In the genomic region with DNA sequence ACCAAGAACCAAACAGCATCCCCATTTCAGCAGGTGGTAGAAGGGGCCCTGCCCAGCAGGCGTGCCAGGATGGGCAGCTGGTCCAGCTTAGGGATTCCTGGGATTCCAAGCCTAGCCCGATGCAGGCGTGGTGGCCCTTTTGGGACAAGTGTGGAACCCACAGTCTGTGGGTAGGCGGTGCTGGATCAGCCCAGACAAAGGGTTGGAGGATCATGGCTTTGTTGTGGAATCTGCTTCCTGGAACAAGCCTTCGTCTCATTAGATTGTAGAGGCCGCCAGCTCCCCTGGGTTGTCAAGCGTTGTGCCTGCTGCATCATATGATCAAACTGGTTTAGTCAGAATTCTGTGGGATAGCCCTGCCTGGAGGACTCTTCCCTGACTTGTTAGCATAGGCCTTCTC, we compare ENCODE assay signal across 11 mouse cellular contexts. TPM values are rescaled to one million over a fixed set of nuclear protein-coding genes. Genes with fewer than 3 reads are reported as not detected.
A peak's percentile ranks its signal among the peaks of the same experiment; 100 is the strongest.
DNase-seq lines count a peak whose midpoint lies in the region; ATAC-seq and TF ChIP-seq lines count a peak whose summit lies in the region.
"Had no signal": no experiment of that assay in that cellular context is flagged by ENCODE, and none has a peak within 500 bp of the region (broad histone marks: within the 10 kb centered on the region; RNA-seq: fewer than 3 reads in every experiment).

No protein-coding gene starts in this region.

- H3K4me3 ChIP-seq in lung, postnatal 0 days (ENCODE audit: low read depth, low read length) = no peak overlapping the region
- no peak overlapping the region for H3K4me3 ChIP-seq in lung, adult 2 months (replicated peaks; ENCODE audit: extremely low read depth, low read depth, low read length)
- no peak overlapping the region for H3K4me3 ChIP-seq in limb, embryonic 15.5 days
- H3K4me3 ChIP-seq: embryonic facial prominence, embryonic 13.5 days had no signal

- TF ChIP-seq EP300 in lung, postnatal 0 days (IDR thresholded peaks at IDR 0.05) = no peak

- H3K4me2 ChIP-seq in lung, postnatal 0 days (replicated peaks; ENCODE audit: low read depth, low read length) = no peak overlapping the region
- no peak overlapping the region for H3K4me2 ChIP-seq in limb, embryonic 15.5 days
- H3K4me2 ChIP-seq: embryonic facial prominence, embryonic 13.5 days had no signal

- H3K9ac ChIP-seq in lung, postnatal 0 days (replicated peaks; ENCODE audit: low read depth) = no peak overlapping the region
- no peak overlapping the region for H3K9ac ChIP-seq in limb, embryonic 15.5 days
- H3K9ac ChIP-seq: embryonic facial prominence, embryonic 13.5 days had no signal

- H3K36me3 ChIP-seq in lung, postnatal 0 days (ENCODE audit: insufficient read depth, low read length) = no peaks in the 10 kb centered on the region
- H3K36me3 ChIP-seq in limb, embryonic 15.5 days = no peaks in the 10 kb centered on the region

- no peaks in the 10 kb centered on the region for H3K27me3 ChIP-seq in lung, postnatal 0 days (replicated peaks; ENCODE audit: insufficient read depth, low read length)
- H3K27me3 ChIP-seq in limb, embryonic 15.5 days = no peaks in the 10 kb centered on the region
- H3K27me3 ChIP-seq: embryonic facial prominence, embryonic 13.5 days had no signal

- DNase-seq in heart, adult 11 months = peak; percentile 96
- no peak for DNase-seq in heart, adult 9 months (ENCODE audit: low spot score in 2 of 2)
- DNase-seq in lung, postnatal 0 days (ENCODE audit: low spot score) = no peak
- no peak for DNase-seq in lung, adult 2 months
- peak; percentile 23 for DNase-seq in brain, embryonic 14.5 days (ENCODE audit: low read depth)
- no peak for DNase-seq in left cerebral cortex, adult 9 months (ENCODE audit: low spot score in 2 of 2)
- no peak for DNase-seq in frontal cortex, postnatal 14 days (ENCODE audit: low spot score in 2 of 2)
- DNase-seq: cerebellum, adult 11-12 months; gastrocnemius, postnatal 10 days had no signal

- peak; percentile 31; the same call in 1 of the 2 replicates for ATAC-seq in lung, postnatal 0 days
- ATAC-seq in limb, embryonic 15.5 days (ENCODE audit: insufficient number of reproducible peaks, low FRiP score, low TSS enrichment, low read depth) = 0 out of 2 replicates have a peak, but pooled peaks have one; percentile 27

- TF ChIP-seq POLR2A in lung, adult 2 months (IDR thresholded peaks at IDR 0.05; ENCODE audit: borderline replicate concordance, extremely low read depth, low read depth, low read length) = no peak
- TF ChIP-seq POLR2A in brain, embryonic 14.5 days (IDR thresholded peaks at IDR 0.05; ENCODE audit: borderline replicate concordance, extremely low read depth, insufficient read depth, insufficient read length, poor library complexity, severe bottlenecking) = no peak

- H3K27ac ChIP-seq in lung, postnatal 0 days (ENCODE audit: low read length) = no peak overlapping the region
- H3K27ac ChIP-seq in limb, embryonic 15.5 days = no peak overlapping the region
- H3K27ac ChIP-seq: embryonic facial prominence, embryonic 13.5 days had no signal

- peaks cover 19% of the 10 kb centered on the region; the same call in 1 of the 2 replicates for H3K4me1 ChIP-seq in lung, postnatal 0 days (ENCODE audit: insufficient read depth, low read depth, low read length)
- peaks cover 26% of the 10 kb centered on the region for H3K4me1 ChIP-seq in lung, adult 2 months (ENCODE audit: control insufficient read depth, insufficient read depth, low read length)
- peaks cover 18% of the 10 kb centered on the region for H3K4me1 ChIP-seq in limb, embryonic 15.5 days

- TF ChIP-seq CTCF in lung, postnatal 0 days (IDR thresholded peaks at IDR 0.05) = no peak
- no peak for TF ChIP-seq CTCF in lung, adult 2 months (IDR thresholded peaks at IDR 0.05; ENCODE audit: insufficient read depth, low read length)
- no peak for TF ChIP-seq CTCF in brain, embryonic 14.5 days (IDR thresholded peaks at IDR 0.05; ENCODE audit: borderline replicate concordance, extremely low read depth, insufficient read depth, insufficient read length)

- WGBS in lung, postnatal 0 days = 46% methylated on average over 7 of the region's 7 CpGs
- 36% methylated on average over 7 of the region's 7 CpGs for WGBS in lung, adult 2 months
- WGBS in limb, embryonic 15.5 days = 69% methylated on average over 7 of the region's 7 CpGs

- H3K9me3 ChIP-seq in lung, postnatal 0 days (ENCODE audit: low read length) = no peaks in the 10 kb centered on the region
- no peaks in the 10 kb centered on the region for H3K9me3 ChIP-seq in limb, embryonic 15.5 days
- H3K9me3 ChIP-seq: embryonic facial prominence, embryonic 13.5 days had no signal

RNA-seq across cellular contexts. Expression of gene Bicd2, which starts 21.0 kb away (rescaled TPM):
- 32.5 and 40.2 TPM in 2 replicates for polyA plus RNA-seq in lung, postnatal 0 days (2015; fragmentation: Nextera tagmentation; extraction: Ambion mirVana)
- 53.3 and 63.2 TPM in 2 replicates for polyA plus RNA-seq in lung, adult 2 months (2012; rRNA removed)
- 35.9 and 42.3 TPM in 2 replicates for polyA plus RNA-seq in brain, embryonic 14.5 days (2012; rRNA removed)
- 41.1 and 42.0 TPM in 2 replicates for polyA plus RNA-seq in limb, embryonic 15.5 days (2015; fragmentation: Nextera tagmentation; extraction: Ambion mirVana)

RNA-seq across cellular contexts. Expression of gene Fgd3, which starts 42.3 kb away (rescaled TPM):
- 0.37 and 0.56 TPM in 2 replicates for polyA plus RNA-seq in lung, postnatal 0 days (2015; fragmentation: Nextera tagmentation; extraction: Ambion mirVana)
- 2.8 and 4.1 TPM in 2 replicates for polyA plus RNA-seq in lung, adult 2 months (2012; rRNA removed)
- polyA plus RNA-seq in brain, embryonic 14.5 days (2012; rRNA removed) = 8.6 TPM in 2 replicates
- polyA plus RNA-seq in limb, embryonic 15.5 days (2015; fragmentation: Nextera tagmentation; extraction: Ambion mirVana) = 0.37 and 0.40 TPM in 2 replicates

RNA-seq across cellular contexts. Expression of gene Ippk, which starts 58.7 kb away (rescaled TPM):
- polyA plus RNA-seq in lung, postnatal 0 days (2015; fragmentation: Nextera tagmentation; extraction: Ambion mirVana) = 12.0 and 12.6 TPM in 2 replicates
- polyA plus RNA-seq in lung, adult 2 months (2012; rRNA removed) = 4.9 and 7.3 TPM in 2 replicates
- polyA plus RNA-seq in brain, embryonic 14.5 days (2012; rRNA removed) = 8.7 and 9.9 TPM in 2 replicates
- polyA plus RNA-seq in limb, embryonic 15.5 days (2015; fragmentation: Nextera tagmentation; extraction: Ambion mirVana) = 14.2 and 14.7 TPM in 2 replicates

Comparison
In these comparisons a context has a peak if more than half of its experiments do, and no peak if none do; other contexts are left out.
1. DNase-seq: peak in heart, adult 11 months (single experiment) and brain, embryonic 14.5 days (single experiment); none in heart, adult 9 months (0 of 2), lung, postnatal 0 days (single experiment), lung, adult 2 months (single experiment), left cerebral cortex, adult 9 months (0 of 2) and frontal cortex, postnatal 14 days (0 of 2).